Mouse (Mus musculus): Measurements from ENCODE around the gene Serp2.

The Serp2 gene

GRCm38 (mm10) chr14:76556852-76557208, at the start of gene Serp2:
TSS of gene Serp2 (minus strand) at chr14:76556889.
- in situ Hi-C loops (cut with MboI, MseI), result no loop called here

- in situ Hi-C loops (cut with MboI, MseI), result no loop called here
Observed at GRCm38 (mm10) chr14:76605931-76606534, 49.3 kb upstream of the Serp2 start.

GRCm38 (mm10) chr14:76604012-76604411, 47.3 kb upstream of the Serp2 start:
- in situ Hi-C loops (cut with MboI, MseI), result no loop called here

GRCm38 (mm10) chr14:76601654-76602053, 45.0 kb upstream of the Serp2 start:
- in situ Hi-C loops (cut with MboI, MseI), result no loop called here

- in situ Hi-C loops (cut with MboI, MseI), result no loop called here
Observed at GRCm38 (mm10) chr14:76600391-76600790, 43.7 kb upstream of the Serp2 start.

GRCm38 (mm10) chr14:76599706-76600105, 43.0 kb upstream of the Serp2 start:
- in situ Hi-C loops (cut with MboI, MseI), result no loop called here

- in situ Hi-C loops (cut with MboI, MseI), result no loop called here
Observed at GRCm38 (mm10) chr14:76598518-76599216, 42.0 kb upstream of the Serp2 start.

- in situ Hi-C loops (cut with MboI, MseI), result no loop called here
Observed at GRCm38 (mm10) chr14:76597751-76598150, 41.1 kb upstream of the Serp2 start.

GRCm38 (mm10) chr14:76595048-76595859, 38.6 kb upstream of the Serp2 start:
- in situ Hi-C loops (cut with MboI, MseI), result no loop called here

GRCm38 (mm10) chr14:76594351-76594885, 37.7 kb upstream of the Serp2 start:
- in situ Hi-C loops (cut with MboI, MseI), result no loop called here

GRCm38 (mm10) chr14:76593630-76594193, 37.0 kb upstream of the Serp2 start:
- in situ Hi-C loops (cut with MboI, MseI), result no loop called here

- in situ Hi-C loops (cut with MboI, MseI), result no loop called here
Observed at GRCm38 (mm10) chr14:76592721-76593120, 36.0 kb upstream of the Serp2 start.

GRCm38 (mm10) chr14:76592090-76592489, 35.4 kb upstream of the Serp2 start:
- in situ Hi-C loops (cut with MboI, MseI), result no loop called here

- in situ Hi-C loops (cut with MboI, MseI), result no loop called here
Observed at GRCm38 (mm10) chr14:76590134-76590533, 33.4 kb upstream of the Serp2 start.

GRCm38 (mm10) chr14:76589671-76590070, 33.0 kb upstream of the Serp2 start:
- in situ Hi-C loops (cut with MboI, MseI), result loop anchor here in 1 of 2 experiments (10.0 kb wide), 1 partner anchor 1695 kb away; no protein-coding TSS in a partner anchor

GRCm38 (mm10) chr14:76585831-76586405, 29.2 kb upstream of the Serp2 start:
- in situ Hi-C loops (cut with MboI, MseI), result loop anchor here in 1 of 2 experiments (10.0 kb wide), 1 partner anchor 1699 kb away; no protein-coding TSS in a partner anchor

GRCm38 (mm10) chr14:76583985-76584384, 27.3 kb upstream of the Serp2 start:
- in situ Hi-C loops (cut with MboI, MseI), result loop anchor here in 1 of 2 experiments (10.0 kb wide), 1 partner anchor 1701 kb away; no protein-coding TSS in a partner anchor

- in situ Hi-C loops (cut with MboI, MseI), result loop anchor here in 1 of 2 experiments (10.0 kb wide), 1 partner anchor 1703 kb away; no protein-coding TSS in a partner anchor
Observed at GRCm38 (mm10) chr14:76581974-76582922, 25.6 kb upstream of the Serp2 start.

- in situ Hi-C loops (cut with MboI, MseI), result loop anchor here in 1 of 2 experiments (10.0 kb wide), 1 partner anchor 1705 kb away; no protein-coding TSS in a partner anchor
Observed at GRCm38 (mm10) chr14:76579660-76580061, 23.0 kb upstream of the Serp2 start.

GRCm38 (mm10) chr14:76577840-76578239, 21.2 kb upstream of the Serp2 start:
- in situ Hi-C loops (cut with MboI, MseI), result no loop called here
